Mouse (Mus musculus): ENCODE results near the gene Slc46a3.

GRCm38 (mm10) chr5:147869568-147869967 lies 25.0 kb downstream of the Slc46a3 start:
- TF ChIP-seq POLR2A (IDR thresholded peaks at IDR 0.05; ENCODE audit: insufficient read length, low read depth) (no peak), MAX (IDR thresholded peaks at IDR 0.05; ENCODE audit: low read depth) (no peak), CEBPB (IDR thresholded peaks at IDR 0.05; ENCODE audit: insufficient read depth, poor library complexity, severe bottlenecking) (no peak), TCF12 (IDR thresholded peaks at IDR 0.05; ENCODE audit: insufficient read depth, poor library complexity, severe bottlenecking) (no peak), MYOD1 (IDR thresholded peaks at IDR 0.05; ENCODE audit: control insufficient read depth in 1 of 3, insufficient read length in 2 of 3, low read depth in 2 of 3) (no peak)

Measured in myocyte (in vitro differentiated cells).